Mouse (Mus musculus) gastrocnemius, adult 2 months (tissue): ENCODE results near the gene Ilf3. TPM values are rescaled to one million over a fixed set of nuclear protein-coding genes. Genes with fewer than 3 reads are reported as not detected.
A peak's percentile ranks its signal among the peaks of the same experiment; 100 is the strongest.

ENCODE experiments used
- DNase-seq: peaks from one replicate; pipeline ENCODE4 v3.0.0; 2022
- H3K27ac ChIP-seq: fragments of 200-600 bp; 2 replicates; pipeline ENCODE4 v1.8.1; 2022; ENCODE audit warnings: mild to moderate bottlenecking
- H3K4me3 ChIP-seq: fragments of 200-600 bp; 2 replicates; pipeline ENCODE4 v1.8.1; 2022; ENCODE audit warnings: mild to moderate bottlenecking, moderate library complexity
- CTCF ChIP-seq: fragments of 200-600 bp; IDR thresholded peaks from 2 replicates; pipeline ENCODE4 v1.8.1; 2022; ENCODE audit warnings: antibody characterized with exemption, mild to moderate bottlenecking, moderate library complexity
- intact Hi-C: fragments of 180-260 bp; cut with DNase I; formaldehyde crosslinking; loops from one replicate; pipeline ENCODE4 v1.15.1; 2025
- total RNA-seq, 2 experiments: library from RNA; stranded (reverse); gene quantifications; 2 replicates each; pipeline ENCODE4 v1.2.3; 2021

The Ilf3 gene
- total RNA-seq, 2 experiments from 2014 or later: 21.2 to 25.2 TPM

DNA sequence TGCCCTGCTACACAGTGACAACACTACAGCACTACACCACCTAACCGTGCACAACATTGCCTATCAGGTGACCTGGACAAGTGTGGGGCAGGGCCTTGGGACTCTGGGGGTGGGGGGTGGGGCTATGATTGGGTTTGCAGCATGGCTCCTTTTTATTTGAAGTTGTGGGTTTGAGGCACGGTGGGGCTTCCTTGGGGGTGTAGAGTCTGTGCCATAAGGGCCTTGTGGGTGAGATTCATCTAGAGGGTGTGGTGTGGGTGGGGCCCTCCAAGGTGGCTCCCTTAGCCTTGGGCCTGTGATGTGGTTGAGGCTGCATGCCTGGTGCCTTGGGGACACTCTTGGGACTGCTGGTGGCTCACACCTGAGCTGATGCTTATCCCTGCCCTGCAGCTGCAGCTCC is 52.0 kb downstream of the Ilf3 start:
- no peak for DNase-seq
- TF ChIP-seq CTCF: no peak
- Histone ChIP-seq H3K27ac (no peak overlapping the region), H3K4me3 (no peak overlapping the region)
- intact Hi-C loops: no loop called here

DNA sequence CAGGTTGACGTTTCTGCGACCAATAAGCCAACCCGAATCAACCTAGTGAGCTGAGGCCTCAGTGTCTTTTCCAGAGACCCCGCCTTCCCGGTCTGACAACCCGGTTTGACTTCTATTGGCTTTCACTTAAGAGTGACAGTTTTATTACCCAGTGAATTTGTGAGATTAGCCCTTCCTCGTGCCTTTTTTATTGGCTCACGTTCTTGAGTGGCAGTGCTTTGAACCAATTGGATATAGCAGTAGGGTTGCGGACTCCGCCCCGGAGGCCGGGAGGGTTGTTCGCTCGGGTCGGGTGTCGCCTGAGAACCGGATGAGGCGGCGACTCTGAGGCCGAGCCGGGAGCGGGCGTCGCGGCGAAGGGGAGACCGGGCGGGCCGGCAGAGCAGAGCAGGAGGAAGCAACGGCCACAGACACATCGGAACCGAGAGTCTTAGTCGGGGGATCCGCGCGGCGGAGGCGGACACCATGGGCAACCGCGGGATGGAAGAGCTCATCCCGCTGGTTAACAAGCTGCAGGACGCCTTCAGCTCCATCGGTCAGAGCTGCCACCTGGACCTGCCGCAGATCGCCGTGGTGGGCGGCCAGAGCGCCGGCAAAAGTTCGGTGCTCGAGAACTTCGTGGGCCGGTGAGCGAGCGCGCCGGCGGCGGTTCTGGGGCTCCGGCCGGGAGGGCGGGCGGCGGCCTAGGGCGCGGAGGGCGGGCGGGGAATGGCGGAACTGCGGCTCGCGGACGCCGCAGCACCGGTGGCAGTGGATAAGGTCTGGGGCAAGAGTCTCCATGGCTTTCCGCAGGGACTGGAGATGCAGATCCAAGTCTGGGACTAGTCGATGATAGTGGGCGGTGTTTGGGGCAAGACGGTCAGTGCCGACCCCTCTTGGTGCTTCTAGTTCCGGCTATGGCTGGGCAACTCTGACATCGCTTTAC is 57.2 kb downstream of the Ilf3 start, which contains the start of gene Dnm2:
TSS of gene Dnm2 (plus strand) at position 278 of the 925 bp plus-strand sequence.
- TF ChIP-seq CTCF: 0 out of 2 replicates have a peak, but pooled peaks have one; percentile 1
- peak within 1 kb of the TSS; percentile 77 for H3K4me3 ChIP-seq
- peak; percentile 97 for DNase-seq
- intact Hi-C loops: loop anchor here (2.0 kb wide), 1 partner anchor 38 kb away; no protein-coding TSS in a partner anchor
- H3K27ac ChIP-seq: peak within 1 kb of the TSS; percentile 97

DNA sequence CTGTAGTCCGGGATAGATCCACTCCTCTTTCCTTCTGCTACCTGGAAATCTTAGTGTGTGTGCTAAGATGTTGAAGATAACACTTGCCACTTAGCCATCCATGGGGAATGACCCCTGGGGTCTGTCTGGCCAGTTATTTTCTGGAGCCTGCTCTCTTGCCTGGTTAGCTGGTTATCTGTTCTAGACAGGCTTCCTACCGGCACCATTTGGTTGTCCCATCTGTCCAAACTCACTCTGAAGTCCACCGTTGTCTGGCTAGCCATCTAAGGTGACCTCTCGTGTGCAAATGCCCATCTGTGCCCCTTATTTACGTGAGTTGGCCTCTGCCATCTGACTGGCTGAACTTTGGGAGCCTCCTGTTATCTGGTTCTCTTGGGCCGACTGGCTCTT is 57.9 kb downstream of the Ilf3 start:
- Histone ChIP-seq H3K27ac (peak overlapping the region; percentile 97), H3K4me3 (peak overlapping the region; percentile 77)
- DNase-seq: no peak
- intact Hi-C loops: loop anchor here (2.0 kb wide), 1 partner anchor 37 kb away; no protein-coding TSS in a partner anchor
- TF ChIP-seq CTCF: no peak

DNA sequence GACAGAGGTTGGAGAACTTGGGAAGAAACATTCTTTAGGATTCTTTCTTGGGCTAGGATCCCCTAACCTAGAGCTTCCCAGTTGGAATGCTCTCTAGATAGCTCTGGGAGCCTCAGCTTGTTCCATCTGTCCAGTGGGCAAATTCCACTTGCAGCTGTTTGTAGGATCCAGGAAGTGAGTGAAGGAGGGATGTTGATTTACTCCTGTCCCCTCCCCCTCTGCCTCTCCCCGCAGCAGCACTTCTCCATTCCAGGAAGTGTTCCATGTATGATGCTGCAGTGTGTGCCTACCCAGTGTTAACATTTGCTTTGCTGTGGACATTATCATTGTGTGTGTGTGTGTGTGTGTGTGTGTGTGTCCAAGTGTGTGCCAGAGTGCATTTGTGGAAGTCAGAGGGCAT is 58.3 kb downstream of the Ilf3 start:
- H3K27ac ChIP-seq: peak overlapping the region; percentile 97
- DNase-seq: no peak
- intact Hi-C loops: no loop called here
- no peak for TF ChIP-seq CTCF
- peak overlapping the region; percentile 77 for H3K4me3 ChIP-seq

DNA sequence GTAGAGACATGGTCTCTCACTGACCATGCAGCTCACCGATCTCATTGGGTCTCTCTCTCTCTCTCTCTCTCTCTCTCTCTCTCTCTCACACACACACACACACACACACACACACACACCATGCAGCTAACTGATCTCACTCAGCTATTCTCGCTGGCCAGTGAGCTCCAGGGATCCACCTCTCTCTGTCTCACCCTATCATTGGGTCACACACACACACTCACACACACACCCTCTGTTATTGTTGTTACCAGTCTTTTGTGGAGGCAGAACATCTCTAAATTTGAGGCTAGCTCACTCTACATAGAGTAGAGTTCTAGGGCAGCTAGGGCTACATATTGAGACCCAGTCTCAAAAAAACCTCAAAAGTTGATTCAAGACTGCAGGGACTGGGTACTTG is 58.9 kb downstream of the Ilf3 start:
- no peak for DNase-seq
- intact Hi-C loops: no loop called here
- TF ChIP-seq CTCF: no peak
- Histone ChIP-seq H3K27ac (peak overlapping the region; percentile 97), H3K4me3 (peak overlapping the region; percentile 77)

DNA sequence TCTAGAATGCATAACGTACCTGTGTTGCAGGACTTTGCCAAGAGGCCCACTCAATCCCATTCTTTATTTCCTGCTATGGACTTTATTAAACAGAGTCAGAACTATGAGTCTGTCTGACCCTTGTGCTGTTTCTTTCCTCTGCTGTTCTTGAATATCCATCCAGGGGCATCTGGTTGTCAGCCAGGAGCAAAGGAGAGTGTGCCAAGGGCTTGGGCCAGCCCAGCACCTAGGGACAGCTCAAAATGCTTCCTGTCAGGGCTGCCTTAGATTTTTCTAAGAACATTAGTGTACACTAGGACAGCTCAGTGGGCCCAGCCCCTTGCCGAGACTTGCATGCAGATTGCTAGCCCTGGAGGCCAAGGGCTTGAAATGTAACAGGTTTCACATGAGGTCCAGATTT is 60.1 kb downstream of the Ilf3 start:
- DNase-seq: peak; percentile 79
- Histone ChIP-seq H3K4me3 (peak overlapping the region; percentile 35), H3K27ac (peak overlapping the region; percentile 63)
- no peak for TF ChIP-seq CTCF
- intact Hi-C loops: loop anchor here (2.0 kb wide), 1 partner anchor 21 kb away; no protein-coding TSS in a partner anchor

DNA sequence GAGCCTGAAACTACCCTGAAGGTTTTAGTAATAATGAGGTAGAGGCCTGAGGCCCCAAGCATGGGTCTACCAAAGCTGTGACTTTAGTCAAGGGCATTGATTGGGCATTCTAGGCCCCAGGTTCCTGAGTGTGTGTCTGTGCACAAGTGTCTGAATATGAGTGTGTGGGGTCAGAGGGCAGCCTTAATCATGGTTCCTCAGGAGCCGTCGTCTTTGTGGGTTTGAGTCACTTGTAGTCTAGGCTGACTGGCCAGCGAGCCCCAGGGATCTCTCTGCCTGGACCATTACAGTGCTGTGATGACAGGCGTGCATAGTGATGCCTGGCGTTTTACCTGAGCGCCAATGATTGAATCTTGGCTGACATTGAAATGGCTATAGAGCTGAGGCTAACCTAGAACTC is 60.5 kb downstream of the Ilf3 start:
- DNase-seq: no peak
- Histone ChIP-seq H3K27ac (peak overlapping the region; percentile 63), H3K4me3 (peak overlapping the region; percentile 35)
- TF ChIP-seq CTCF: no peak
- intact Hi-C loops: loop anchor here (2.0 kb wide), 1 partner anchor 21 kb away; no protein-coding TSS in a partner anchor

DNA sequence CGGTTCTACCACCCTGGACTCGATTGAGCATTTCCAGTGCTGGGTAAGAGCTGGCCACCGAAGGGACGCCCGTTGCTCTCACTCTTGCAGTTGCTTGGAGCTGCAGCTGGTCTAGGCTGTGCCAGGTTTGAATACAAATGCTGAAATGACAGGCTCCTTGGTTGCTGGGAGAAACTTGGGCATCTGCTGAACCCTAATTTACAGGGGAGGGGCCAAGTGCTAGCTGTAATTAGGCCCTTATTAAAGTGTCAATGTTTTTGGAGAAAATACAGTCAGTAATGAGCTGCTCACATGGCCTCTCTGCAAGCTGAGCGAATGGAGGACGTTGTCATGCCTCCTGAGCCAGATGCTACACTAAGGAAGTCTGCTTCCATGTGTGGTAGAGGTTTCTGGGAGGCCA is 63.1 kb downstream of the Ilf3 start:
- TF ChIP-seq CTCF: no peak
- intact Hi-C loops: no loop called here
- no peak for DNase-seq
- H3K27ac ChIP-seq: no peak overlapping the region
- no peak overlapping the region for H3K4me3 ChIP-seq

DNA sequence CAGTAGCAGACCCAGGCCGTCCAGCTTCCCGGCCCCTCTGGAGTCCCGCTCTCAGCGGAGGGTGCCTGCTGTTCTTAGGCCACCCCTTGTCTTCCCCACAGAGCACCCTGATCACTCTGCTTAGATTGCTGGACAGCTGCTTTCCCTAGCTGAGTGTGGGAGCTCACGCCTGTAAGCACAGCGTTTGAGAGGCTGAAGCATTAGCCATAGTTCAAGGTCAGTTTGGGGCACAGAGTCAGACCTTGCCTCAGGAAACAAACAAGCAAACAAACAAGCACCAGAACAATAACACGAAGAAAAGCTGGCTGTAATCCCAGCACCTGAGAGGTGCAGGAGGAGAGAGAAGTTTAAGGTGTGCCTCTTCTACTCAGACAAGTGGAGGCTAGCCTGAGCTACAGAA is 64.4 kb downstream of the Ilf3 start:
- H3K4me3 ChIP-seq: no peak overlapping the region
- no peak for DNase-seq
- intact Hi-C loops: no loop called here
- TF ChIP-seq CTCF: no peak
- H3K27ac ChIP-seq: no peak overlapping the region

DNA sequence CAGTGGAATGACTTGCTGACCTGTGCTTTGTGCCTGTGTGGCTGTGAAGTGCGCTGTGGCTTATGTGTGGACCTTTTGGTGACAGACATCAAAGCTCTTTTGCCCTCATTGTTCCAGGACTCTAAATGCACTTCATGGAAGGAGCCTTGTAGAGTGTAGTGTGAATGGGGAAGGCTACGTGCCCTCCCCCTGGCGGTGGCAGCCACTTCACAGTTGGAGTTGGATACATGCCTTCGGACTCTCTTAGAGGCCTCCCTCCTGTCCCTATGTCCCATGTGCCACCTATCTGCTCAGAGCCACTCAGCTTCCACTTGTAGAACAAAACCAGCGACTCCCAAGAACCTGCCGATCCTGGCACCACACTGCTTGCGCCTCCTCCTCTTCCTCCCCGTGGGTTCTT is 66.1 kb downstream of the Ilf3 start:
- Histone ChIP-seq H3K4me3 (no peak overlapping the region), H3K27ac (no peak overlapping the region)
- TF ChIP-seq CTCF: no peak
- no peak for DNase-seq
- intact Hi-C loops: no loop called here

DNA sequence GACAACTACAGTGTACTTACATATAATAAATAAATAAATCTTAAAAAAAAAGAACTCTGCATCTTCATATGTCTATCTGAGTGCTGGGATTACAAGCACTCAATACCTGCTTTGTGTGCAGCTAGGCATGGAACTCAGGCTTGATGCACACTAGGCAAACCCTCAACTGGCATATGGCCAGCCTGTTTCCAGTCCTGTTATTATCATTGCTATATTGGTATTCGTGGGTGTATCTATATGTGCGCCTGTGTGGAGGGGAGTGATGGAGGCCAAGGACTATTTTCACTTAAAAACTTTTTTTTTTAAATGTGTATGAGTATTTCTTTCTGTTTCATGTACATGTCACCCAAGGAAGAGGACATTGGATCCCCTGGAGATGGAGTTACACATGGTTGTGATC is 66.7 kb downstream of the Ilf3 start:
- TF ChIP-seq CTCF: no peak
- Histone ChIP-seq H3K4me3 (no peak overlapping the region), H3K27ac (0 out of 2 replicates have a peak overlapping the region, but pooled peaks have one; percentile 20)
- intact Hi-C loops: no loop called here
- no peak for DNase-seq

DNA sequence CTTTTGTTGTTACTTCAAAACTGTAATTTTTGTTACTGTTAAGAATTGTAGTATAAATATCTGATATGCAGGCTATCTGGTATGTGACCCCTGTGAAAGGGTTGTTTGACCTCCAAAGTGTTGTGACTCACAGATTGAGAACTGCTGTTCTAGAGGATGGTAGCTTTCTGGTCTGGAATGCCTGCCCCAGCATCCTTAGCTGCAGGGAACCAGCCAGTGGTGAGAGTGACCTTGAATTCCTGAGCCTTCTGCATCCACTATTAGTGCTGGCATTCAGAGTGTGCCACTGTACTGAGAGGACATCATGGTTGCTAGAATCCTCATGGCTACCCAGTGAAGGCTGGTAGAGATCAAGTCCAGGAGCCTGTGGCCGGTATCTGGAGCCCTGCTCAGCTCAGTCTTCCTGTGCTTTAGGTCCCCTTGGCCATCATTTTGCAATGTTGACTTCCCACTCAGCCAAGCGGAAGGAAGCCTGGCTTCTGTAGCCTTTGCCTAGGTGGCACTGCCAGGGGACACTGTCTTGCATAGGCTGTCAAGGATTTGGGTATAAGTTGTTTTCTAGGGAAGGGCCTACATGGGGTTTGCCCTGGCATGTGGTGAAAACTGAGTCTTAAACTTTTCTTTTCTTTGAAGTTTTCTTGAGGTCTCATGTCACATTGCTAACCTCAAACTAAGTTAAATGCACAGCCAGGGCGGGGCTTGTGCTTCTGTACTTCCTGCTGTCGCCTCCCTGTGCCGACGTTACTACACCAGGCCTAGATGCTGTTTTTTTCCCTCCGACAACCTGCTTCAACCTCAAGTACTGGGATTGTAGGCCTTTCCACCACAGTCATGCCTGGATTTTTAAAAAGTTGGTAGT is 68.3 kb downstream of the Ilf3 start:
- Histone ChIP-seq H3K4me3 (no peak overlapping the region), H3K27ac (peak overlapping the region; percentile 60)
- no peak for TF ChIP-seq CTCF
- DNase-seq: no peak
- intact Hi-C loops: no loop called here

DNA sequence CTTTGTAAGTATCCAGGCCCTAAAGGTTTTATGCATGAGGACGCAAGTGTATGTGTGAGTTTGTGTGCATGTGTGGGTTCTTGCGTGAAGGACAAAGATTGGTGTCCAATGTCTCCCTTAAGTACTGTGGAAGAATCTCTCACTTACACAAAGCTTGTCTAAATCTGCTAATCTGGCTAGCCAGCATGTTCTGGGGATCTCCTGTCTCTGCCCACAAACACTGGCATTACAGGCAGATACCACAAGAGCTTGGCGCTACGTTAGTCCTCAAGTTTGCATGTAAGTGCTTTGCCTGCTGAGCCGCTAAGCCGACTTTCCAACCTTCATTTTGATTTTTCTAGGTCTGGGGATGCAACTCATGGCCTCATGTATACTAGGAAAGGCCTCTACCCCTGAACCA is 69.9 kb downstream of the Ilf3 start:
- intact Hi-C loops: no loop called here
- peak overlapping the region; percentile 65 for H3K27ac ChIP-seq
- TF ChIP-seq CTCF: no peak
- no peak for DNase-seq
- no peak overlapping the region for H3K4me3 ChIP-seq
